Mouse (Mus musculus) liver, embryonic 13.5 days (tissue): ENCODE data around the gene Gse1. TPM values are rescaled to one million over a fixed set of nuclear protein-coding genes. Genes with fewer than 3 reads are reported as not detected.

Experiments used
- ATAC-seq: fragments of 200-750 bp; cut with Nextera tagmentation; 2 replicates; pipeline ENCODE4 v1.8.0; 2017; ENCODE audit warnings: low read depth, mild to moderate bottlenecking, moderate number of reproducible peaks, moderate library complexity
- DNase-seq: peaks from one replicate; pipeline ENCODE4 v3.0.0; 2022
- H3K27ac ChIP-seq: fragments of 300-500 bp; sonication (generic); 2 replicates; pipeline ENCODE4 v1.5.1; 2015; ENCODE audit warnings: moderate library complexity, mild to moderate bottlenecking, inconsistent platforms
- H3K27me3 ChIP-seq: fragments of 300-500 bp; sonication (generic); 2 replicates; pipeline ENCODE4 v1.6.1; 2015; ENCODE audit warnings: mild to moderate bottlenecking, inconsistent platforms
- H3K36me3 ChIP-seq: fragments of 300-500 bp; sonication (generic); 2 replicates; pipeline ENCODE4 v1.6.1; 2015; ENCODE audit warnings: mild to moderate bottlenecking, inconsistent platforms
- H3K4me1 ChIP-seq: fragments of 300-500 bp; sonication (generic); replicated peaks from 2 replicates; pipeline ENCODE4 v1.6.1; 2015; ENCODE audit warnings: inconsistent platforms
- H3K4me2 ChIP-seq: fragments of 300-500 bp; sonication (generic); 2 replicates; pipeline ENCODE4 v1.6.1; 2015; ENCODE audit warnings: inconsistent platforms, mild to moderate bottlenecking, moderate library complexity
- H3K4me3 ChIP-seq: fragments of 300-500 bp; sonication (generic); replicated peaks from 2 replicates; pipeline ENCODE4 v1.5.1; 2015; ENCODE audit warnings: mild to moderate bottlenecking, inconsistent platforms
- H3K9ac ChIP-seq: fragments of 300-500 bp; sonication (generic); 2 replicates; pipeline ENCODE4 v1.6.1; 2015; ENCODE audit warnings: mild to moderate bottlenecking, inconsistent platforms
- H3K9me3 ChIP-seq: fragments of 300-500 bp; sonication (generic); replicated peaks from 2 replicates; pipeline ENCODE4 v1.6.1; 2016; ENCODE audit warnings: inconsistent platforms
- WGBS: fragments of 180-500 bp; shearing (Covaris S2); methylation state at CpG from one replicate; pipeline ENCODE4 v1.1.7; 2015; ENCODE audit not compliant: insufficient replicate concordance; 5-methylcytosine and 5-hydroxymethylcytosine counted together
- polyA plus RNA-seq: library from polyadenylated mRNA; unstranded; fragments of >200 nt; fragmentation: Nextera tagmentation; extraction: Ambion mirVana; gene quantifications from 2 replicates; pipeline ENCODE4 v1.2.1, GENCODE M21; 2015

Gse1 gene
- polyA plus RNA-seq, 1 experiment from 2014 or later: 8.3 TPM

DNA sequence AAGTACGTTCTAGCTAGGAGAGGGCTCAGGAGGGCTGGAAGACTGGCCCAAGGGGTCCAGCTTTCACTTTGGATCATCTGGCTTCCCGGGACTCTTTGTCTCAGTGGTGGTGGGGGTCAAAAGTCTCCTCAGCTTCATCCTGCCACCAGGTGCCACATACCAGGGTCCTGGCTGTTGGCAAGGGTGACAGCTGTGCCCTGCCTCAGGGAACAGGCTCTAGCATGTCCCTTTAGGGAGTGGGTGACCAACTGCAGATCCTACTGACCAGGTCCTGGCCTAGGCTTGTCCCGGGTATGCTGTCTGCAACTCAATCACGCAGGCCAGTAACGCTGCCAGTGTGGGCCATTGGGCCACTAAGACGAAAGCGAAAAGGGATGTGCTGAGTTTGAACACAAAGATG, 15.7 kb upstream of the Gse1 start:
- Histone ChIP-seq H3K4me2 (no peak overlapping the region), H3K9ac (no peak overlapping the region), H3K36me3 (no peaks in the 10 kb centered on the region), H3K4me3 (no peak overlapping the region), H3K27me3 (0 out of 2 replicates have a peak, but pooled peaks cover 5% of the 10 kb centered on the region), H3K4me1 (peaks cover 15% of the 10 kb centered on the region), H3K27ac (no peak overlapping the region), H3K9me3 (no peaks in the 10 kb centered on the region)
- 71% methylated on average over 7 of the region's 7 CpGs for WGBS
- DNase-seq (no peak), ATAC-seq (no peak)

DNA sequence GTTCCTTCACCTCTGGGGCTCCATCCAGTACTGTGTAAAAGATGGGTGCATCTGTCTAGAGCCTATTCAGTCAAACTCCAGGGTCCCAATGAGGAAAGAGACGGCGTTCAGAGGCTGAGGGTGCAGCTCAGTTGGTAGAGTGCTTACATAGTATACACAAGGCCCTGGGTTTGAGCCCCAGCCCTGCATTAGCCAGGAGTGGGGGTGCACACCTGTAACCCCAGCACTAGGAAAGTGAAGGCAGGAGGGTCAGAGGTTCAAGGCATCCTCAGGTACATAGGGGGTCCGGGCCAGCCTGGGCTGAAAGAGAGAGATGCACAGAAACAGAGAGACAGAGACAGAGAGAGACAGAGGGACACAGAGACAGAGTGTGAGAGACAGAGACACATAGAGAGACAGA, 15.0 kb upstream of the Gse1 start:
- 0 out of 2 replicates have a peak, but pooled peaks cover 5% of the 10 kb centered on the region for H3K27me3 ChIP-seq
- DNase-seq (no peak), ATAC-seq (no peak)
- no peaks in the 10 kb centered on the region for H3K36me3 ChIP-seq
- no peak overlapping the region for H3K4me3 ChIP-seq
- no peak overlapping the region for H3K4me2 ChIP-seq
- H3K9ac ChIP-seq: no peak overlapping the region
- 77% methylated on average over 3 of the region's 3 CpGs for WGBS
- H3K4me1 ChIP-seq: peaks cover 15% of the 10 kb centered on the region
- no peak overlapping the region for H3K27ac ChIP-seq
- no peaks in the 10 kb centered on the region for H3K9me3 ChIP-seq

DNA sequence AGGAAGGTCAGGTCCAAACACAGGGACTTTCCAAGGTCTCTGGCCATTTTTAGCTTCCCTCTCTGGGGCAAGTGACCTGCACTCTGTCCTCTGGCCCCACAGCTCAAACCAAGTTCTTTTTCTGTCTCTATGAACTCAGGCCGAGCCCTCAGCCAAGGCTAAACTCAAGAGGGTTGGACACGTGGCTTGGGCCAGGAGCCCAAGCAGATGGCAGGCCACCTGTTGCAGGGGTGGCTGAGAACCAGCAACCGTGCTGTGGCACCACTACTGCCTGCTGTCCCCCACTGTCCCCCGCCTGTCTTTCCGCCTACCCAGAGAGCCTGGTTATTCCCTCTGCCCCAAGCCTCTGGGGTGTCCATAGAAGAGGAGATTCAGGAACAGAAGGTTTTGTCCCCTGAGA, 14.3 kb upstream of the Gse1 start:
- H3K36me3 ChIP-seq: no peaks in the 10 kb centered on the region
- no peaks in the 10 kb centered on the region for H3K9me3 ChIP-seq
- no peak overlapping the region for H3K4me2 ChIP-seq
- WGBS: 68% methylated on average over 5 of the region's 5 CpGs
- peaks cover 15% of the 10 kb centered on the region for H3K4me1 ChIP-seq
- no peak for DNase-seq
- H3K4me3 ChIP-seq: no peak overlapping the region
- no peak overlapping the region for H3K27ac ChIP-seq
- 0 out of 2 replicates have a peak, but pooled peaks cover 5% of the 10 kb centered on the region for H3K27me3 ChIP-seq
- no peak overlapping the region for H3K9ac ChIP-seq
- ATAC-seq: no peak

DNA sequence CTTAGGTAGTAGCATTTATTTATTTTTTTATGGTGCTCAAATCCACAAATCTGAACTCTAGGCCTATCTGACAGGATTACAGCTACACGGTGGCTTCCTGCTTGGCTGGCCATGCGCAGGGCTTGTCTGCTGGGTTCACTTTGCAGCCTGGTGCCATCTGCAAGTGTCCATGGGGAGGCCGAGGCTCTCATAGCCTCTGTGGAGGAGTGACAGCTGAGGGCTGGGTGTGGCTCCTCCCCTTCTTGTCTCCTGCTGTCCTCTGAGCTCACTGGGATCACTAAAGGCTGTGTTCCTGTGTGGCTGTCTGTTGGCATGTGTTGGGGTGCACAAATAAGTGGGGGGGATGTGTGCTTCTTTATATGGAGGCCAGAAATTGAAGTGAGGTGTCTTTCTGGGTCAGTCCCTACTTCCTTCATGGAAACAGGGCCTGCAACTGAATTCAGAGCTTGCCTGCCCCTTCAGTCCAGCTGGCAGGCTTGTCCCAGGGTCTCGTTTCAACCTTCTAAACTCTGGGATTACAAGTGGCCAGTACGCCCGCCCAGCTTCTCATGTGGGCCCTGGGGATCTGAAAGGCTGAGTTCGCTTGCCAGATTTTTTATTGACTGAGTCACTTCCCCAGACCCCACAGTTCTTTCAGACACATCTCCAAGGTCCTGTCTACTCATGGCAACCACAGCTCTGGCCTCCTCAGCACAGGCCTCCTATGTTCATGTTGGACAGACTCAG, 12.7 kb upstream of the Gse1 start:
- Histone ChIP-seq H3K4me1 (peaks cover 15% of the 10 kb centered on the region), H3K4me3 (no peak overlapping the region), H3K9me3 (no peaks in the 10 kb centered on the region), H3K27me3 (no peaks in the 10 kb centered on the region), H3K4me2 (no peak overlapping the region), H3K9ac (no peak overlapping the region), H3K27ac (no peak overlapping the region), H3K36me3 (no peaks in the 10 kb centered on the region)
- DNase-seq (no peak), ATAC-seq (no peak)
- 46% methylated on average over 7 of the region's 7 CpGs for WGBS

DNA sequence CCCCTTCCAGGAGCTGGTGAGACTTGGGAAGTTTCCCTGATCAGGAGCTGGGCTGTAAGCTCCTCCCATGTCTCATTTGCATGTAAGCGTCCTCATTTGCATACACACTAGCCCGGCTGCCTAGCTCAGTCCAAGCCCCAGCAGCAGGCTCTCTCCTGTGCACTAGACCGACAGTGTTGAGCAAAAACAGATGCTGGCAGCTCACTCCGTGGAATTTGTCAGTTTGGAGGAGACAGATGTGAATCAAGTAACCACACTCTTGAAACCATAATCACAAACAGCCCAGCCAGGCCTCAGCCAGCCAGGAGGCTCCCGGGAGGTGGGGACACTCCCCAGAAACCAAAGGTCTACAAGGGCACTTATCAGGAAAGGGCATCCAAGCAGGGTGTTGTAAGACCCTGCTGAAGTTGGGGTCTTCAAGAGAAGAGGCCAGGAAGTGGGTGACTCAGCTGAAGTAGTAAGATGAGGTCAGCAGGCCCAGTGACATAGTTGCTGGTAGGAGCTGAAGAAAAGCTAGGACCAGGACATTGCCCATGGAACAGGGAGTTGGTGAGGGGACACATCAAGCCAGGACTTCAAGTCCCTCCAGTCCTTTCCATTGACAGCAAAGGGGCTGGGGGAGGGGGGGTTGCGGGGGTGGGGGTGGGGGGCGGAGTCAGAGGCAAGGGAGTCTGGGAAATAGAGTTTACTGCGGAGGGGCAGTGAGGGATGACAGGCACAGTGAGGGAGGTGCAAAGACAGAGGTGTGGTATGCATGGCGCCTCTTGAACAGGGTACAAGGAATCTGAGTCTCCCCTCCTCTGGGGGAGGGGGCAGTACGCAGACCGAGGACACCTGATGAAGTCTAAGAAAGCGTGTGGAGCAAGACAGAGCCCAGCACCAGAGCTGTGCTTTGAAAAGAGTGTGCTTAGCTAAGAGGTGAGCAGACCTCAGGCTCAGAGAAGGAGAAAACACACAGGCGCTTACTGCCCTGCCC, 11.1 kb upstream of the Gse1 start:
- ATAC-seq (no peak), DNase-seq (no peak)
- H3K36me3 ChIP-seq: no peaks in the 10 kb centered on the region
- WGBS: 25% methylated on average over 13 of the region's 13 CpGs
- H3K27me3 ChIP-seq: no peaks in the 10 kb centered on the region
- H3K27ac ChIP-seq: no peak overlapping the region
- H3K9me3 ChIP-seq: no peaks in the 10 kb centered on the region
- peaks cover 12% of the 10 kb centered on the region for H3K4me1 ChIP-seq
- H3K4me3 ChIP-seq: no peak overlapping the region
- no peak overlapping the region for H3K4me2 ChIP-seq
- H3K9ac ChIP-seq: no peak overlapping the region

DNA sequence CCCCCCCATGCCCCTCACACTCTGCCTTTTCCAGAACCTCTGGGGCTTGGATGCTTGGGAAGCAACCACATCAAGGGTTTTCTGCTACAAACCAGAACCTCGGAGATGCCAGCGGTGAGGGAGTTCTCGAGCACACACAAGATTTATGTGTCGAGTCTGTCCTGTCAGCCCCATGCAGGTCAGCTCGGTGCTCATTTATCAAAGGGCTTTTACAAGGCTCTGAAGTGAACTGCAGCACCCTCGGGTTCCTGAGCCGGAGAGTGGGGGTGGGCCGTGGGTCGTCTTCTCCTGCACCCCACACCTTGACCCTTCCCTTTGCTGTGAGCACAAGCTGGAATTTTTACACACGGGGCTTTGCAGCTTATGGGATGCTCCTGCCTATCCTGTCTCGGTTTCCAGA, 5.7 kb upstream of the Gse1 start:
- Histone ChIP-seq H3K27ac (no peak overlapping the region), H3K36me3 (no peaks in the 10 kb centered on the region), H3K4me1 (peaks cover 2% of the 10 kb centered on the region; the same call in 1 of the 2 replicates), H3K9ac (no peak overlapping the region), H3K4me2 (no peak overlapping the region), H3K27me3 (peaks cover 34% of the 10 kb centered on the region), H3K9me3 (no peaks in the 10 kb centered on the region), H3K4me3 (no peak overlapping the region)
- ATAC-seq (no peak), DNase-seq (no peak)
- whole genome bisulfite sequencing: 57% methylated on average over 11 of the region's 11 CpGs

DNA sequence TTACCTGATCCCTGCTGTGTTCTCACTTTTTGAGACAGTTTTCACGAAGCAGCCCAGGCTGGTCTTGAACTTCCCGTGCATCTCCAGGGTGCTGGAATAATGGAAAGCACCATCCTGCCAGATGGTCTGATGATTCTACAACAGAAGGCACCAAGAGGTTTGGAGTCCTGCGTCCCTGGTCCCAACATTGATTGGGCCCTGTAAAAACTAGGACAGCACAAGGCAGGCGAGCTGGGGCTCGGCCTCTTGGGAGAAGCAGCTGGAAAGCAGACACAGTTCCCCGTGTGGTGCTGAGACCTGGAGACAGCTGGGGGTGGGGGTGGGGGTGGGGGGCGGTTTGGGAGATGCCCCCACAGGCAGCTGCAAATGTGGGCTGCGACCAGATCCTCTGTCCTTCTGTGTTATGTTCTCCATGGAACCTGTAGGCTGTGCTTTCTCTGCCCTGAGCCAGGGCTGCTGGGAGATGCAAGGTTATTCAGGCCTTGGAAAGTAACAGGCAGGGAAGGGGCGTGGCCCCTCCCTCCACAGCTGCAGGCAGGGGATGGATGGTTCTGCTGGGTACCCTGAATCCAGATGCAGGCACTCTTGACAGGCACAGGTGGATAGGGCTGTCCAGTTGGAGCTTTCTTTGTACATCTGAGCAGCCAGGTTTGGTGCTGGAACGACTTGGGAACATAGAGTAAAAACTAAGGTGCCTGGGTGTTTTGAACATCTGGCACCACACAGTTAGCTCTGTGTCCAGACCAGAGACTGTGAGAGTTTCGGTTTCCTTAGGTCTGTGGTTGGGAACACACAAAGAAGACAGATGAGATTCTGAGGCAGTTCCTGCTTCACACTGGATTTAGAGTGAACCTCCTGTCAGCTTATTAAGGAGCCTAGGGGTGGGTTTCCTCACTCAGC, 3.5 kb upstream of the Gse1 start:
- H3K4me3 ChIP-seq: no peak overlapping the region
- no peaks in the 10 kb centered on the region for H3K36me3 ChIP-seq
- H3K9me3 ChIP-seq: no peaks in the 10 kb centered on the region
- H3K4me2 ChIP-seq: no peak overlapping the region
- no peak overlapping the region for H3K27ac ChIP-seq
- H3K4me1 ChIP-seq: peaks cover 12% of the 10 kb centered on the region
- H3K27me3 ChIP-seq: peaks cover 56% of the 10 kb centered on the region
- 44% methylated on average over 11 of the region's 11 CpGs for WGBS
- DNase-seq (no peak), ATAC-seq (no peak)
- H3K9ac ChIP-seq: no peak overlapping the region

DNA sequence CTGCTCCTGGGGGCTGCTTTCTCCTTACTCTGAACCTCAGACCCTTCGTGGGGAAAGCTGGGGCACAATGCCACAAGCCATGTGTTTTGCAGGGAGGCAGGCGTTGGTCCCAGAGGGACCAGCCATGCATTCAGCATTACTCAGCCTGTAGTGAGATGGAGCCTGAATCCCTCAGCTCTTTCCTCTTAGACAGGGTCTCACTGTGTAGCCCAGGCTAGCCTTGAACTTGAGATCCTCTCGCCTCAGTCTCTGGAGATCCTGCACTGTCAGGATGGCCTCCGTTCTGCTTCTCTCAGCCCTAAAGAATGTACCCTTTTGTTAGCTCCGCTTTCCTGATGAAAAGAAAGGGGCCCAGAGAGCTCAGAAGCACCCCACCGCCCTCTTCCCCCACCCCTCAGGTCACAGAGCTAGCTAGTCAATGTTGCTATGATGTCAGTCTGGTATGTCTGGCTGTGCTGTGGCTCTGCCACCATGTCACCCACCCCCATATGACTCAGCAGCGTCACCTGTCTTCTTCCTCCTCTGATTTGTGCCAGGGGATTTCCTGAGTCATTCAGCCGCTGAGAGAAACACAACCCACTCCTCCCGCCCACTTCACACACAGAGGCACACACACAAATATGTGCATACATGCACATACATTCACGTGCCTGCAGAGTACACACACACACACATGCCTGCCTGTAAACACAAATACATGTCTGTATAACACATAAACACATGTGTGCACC, 2.7 kb upstream of the Gse1 start:
- Histone ChIP-seq H3K27ac (no peak overlapping the region), H3K36me3 (no peaks in the 10 kb centered on the region), H3K9me3 (no peaks in the 10 kb centered on the region), H3K27me3 (peaks cover 64% of the 10 kb centered on the region), H3K4me1 (peaks cover 19% of the 10 kb centered on the region), H3K9ac (no peak overlapping the region), H3K4me3 (no peak overlapping the region), H3K4me2 (no peak overlapping the region)
- ATAC-seq (no peak), DNase-seq (no peak)
- WGBS: 37% methylated on average over 10 of the region's 10 CpGs

DNA sequence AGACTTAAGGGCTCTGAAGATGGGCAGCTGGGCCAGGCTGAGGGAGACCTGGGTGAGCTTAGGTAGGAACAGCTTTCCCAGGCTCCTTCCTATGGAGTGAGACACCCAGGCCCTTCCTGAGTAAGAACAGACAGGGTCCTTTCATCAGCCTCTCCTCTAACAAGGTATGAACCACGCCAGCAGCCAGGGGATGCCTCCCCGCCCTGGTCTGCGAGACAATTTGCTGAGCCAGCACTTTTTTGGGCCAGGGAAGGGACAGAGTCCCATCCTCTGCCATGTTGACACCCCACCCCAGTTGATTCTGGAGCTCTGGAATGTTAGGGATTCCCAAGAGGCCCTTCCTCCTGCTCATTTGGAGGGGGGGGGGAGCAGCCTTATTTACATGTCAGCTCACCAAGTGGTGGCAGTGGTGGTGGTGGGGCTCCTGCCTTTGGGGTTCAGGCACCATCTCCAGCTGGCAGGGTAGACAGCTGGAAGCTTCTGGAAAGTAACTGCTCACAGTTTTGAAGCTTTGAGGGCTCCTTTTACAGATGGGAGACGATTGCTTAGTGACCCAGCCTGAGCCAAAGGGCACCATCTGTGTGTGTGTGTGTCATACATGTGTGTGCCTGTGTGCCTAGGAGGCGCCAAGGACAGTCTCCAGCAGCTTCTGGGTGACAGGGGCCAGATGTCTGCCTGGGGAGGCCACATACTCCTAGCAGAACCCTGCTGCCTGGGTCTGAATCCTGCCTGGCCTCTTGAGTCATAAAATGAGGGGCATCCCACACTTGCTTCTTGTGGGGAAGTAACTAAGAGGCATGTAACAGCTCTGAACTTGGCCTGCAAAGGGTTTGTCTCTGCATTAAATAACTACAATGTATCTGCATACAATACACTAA, 1.3 kb upstream of the Gse1 start:
- no peak overlapping the region for H3K4me2 ChIP-seq
- DNase-seq (no peak), ATAC-seq (no peak)
- WGBS: 48% methylated on average over 5 of the region's 5 CpGs
- H3K9ac ChIP-seq: no peak overlapping the region
- no peak overlapping the region for H3K4me3 ChIP-seq
- no peak overlapping the region for H3K27ac ChIP-seq
- H3K4me1 ChIP-seq: peaks cover 28% of the 10 kb centered on the region
- peaks cover 78% of the 10 kb centered on the region for H3K27me3 ChIP-seq
- H3K36me3 ChIP-seq: no peaks in the 10 kb centered on the region
- H3K9me3 ChIP-seq: no peaks in the 10 kb centered on the region

DNA sequence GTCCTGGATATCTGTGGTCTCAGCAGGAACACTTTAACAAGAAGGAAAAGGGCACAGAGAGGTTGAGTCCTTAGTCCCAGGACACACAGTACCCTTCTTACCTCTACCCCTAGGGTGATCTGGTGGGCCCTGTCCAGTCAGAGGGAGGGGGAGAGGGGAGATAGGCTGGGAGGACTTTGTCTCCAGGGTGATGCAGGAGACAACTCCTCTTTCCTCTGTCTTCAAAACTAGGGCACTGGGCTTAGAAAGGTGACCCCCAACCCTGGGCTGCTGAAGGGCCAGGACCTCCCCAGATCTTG, 729 bp upstream of the Gse1 start:
- Histone ChIP-seq H3K4me3 (no peak overlapping the region), H3K27me3 (peaks cover 84% of the 10 kb centered on the region), H3K36me3 (no peaks in the 10 kb centered on the region), H3K9ac (no peak overlapping the region), H3K27ac (no peak overlapping the region), H3K4me2 (0 out of 2 replicates have a peak overlapping the region, but pooled peaks have one; percentile 78), H3K9me3 (no peaks in the 10 kb centered on the region), H3K4me1 (peaks cover 34% of the 10 kb centered on the region)
- no peak for ATAC-seq
- DNase-seq: no peak
